Mouse (Mus musculus): ENCODE results near the gene Tbc1d15.
A peak's percentile ranks its signal among the peaks of the same experiment; 100 is the strongest.

The Tbc1d15 gene

DNA sequence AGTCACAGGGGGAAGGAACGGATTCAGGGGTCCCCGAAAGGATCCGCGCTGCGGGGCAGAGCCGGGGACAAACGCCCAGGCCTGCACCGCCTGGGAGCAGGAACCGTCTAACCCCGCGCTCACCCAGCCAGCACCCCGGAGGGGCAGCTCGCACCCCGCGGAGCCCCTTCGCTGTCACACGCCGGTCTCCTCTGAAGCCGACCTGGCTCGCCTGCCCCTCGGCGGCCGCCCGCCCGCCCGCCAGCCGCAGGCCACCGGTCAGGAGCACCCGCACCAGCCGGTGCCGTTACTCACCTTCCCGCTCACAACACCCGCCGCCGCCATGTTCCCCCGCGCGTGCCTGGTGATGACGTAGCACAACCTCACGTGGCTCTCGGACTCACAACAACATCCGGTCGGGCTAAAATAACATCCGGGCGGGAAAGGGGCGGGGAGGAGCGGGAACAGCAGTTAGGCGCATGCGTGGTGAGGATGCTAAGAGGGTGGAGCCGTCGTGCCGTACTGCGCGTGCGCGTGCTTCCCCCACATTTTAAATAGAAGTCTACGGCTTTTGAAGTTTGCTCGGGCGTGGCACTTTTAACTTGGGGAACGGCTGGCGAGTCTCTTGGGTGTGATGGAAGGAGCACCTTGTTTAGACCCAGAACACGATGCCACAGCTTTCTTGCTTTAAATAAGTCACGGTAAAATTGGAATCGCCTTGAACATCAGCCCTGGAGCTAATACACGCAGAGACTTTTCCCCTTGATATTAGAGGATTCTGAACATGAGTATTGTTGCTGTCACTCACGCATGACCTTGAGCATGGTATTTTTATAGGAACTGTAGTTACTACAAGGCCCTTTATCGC is at the start of gene Tbc1d15:
Gene Tbc1d15 (minus strand): TSS at position 380 of the 847 bp plus-strand sequence.
- DNase-seq: peak; percentile 98

DNA sequence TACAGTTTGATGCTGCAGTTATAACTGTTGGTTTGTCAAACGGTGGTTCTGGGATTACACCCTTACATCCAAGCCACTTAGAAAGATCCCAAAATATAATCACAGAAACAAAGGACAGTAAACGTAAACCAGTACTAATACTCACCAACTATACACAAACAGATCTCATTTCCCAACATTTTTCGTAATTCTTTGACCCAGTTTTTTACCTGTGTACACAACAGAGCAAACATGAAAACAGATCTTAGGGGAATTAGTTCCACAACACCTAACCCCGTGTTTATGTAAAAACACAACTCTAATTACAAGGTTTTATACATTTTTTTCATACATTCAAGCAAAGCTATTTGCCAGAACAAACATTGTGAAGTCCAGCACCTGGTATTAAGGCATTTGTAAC is 47.4 kb upstream of the Tbc1d15 start:
- no peak for DNase-seq

DNA sequence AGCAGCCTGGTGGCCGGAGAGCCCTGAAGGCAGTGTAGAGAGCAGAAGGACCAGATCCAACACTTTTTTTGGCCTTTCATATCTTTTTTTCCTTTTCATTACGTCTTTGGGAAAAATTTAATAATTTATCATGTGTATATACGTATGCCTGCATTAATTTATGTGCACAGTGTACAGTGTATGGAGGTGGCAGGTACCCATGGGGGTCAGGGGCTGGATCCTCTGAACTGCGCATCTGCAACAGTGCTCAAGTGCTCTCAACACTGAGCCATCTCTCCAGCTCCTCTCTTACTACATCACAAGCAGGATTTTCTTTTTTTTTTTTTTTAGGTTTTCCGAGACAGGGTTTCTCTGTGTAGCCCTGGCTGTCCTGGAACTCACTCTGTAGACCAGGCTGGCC is 46.3 kb upstream of the Tbc1d15 start:
- no peak for DNase-seq

DNA sequence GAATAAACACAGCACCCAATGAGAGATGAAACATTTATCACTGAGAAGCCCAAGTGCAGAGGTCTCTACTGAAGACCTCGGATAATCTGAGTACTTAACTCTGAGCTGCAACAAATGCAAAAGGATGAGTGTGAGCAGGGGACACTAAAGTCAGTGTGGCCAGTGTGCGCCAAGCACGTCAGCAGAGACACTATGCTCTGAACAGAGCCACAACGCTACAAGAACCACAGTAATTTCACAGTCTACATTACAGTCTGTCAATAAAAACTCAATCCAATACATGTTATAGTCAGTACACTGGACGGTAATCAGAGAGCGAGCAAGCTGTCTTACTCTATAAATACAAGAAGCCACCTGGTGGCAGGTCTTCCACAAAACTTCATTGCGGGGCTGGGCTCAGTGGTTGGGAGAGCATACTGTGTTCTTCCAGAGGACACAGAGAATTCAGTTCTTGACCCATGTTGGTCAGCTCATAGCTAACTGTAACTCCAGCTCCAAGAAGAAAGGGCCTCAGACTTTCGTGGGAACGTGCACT is 45.2 kb upstream of the Tbc1d15 start:
- no peak for DNase-seq

DNA sequence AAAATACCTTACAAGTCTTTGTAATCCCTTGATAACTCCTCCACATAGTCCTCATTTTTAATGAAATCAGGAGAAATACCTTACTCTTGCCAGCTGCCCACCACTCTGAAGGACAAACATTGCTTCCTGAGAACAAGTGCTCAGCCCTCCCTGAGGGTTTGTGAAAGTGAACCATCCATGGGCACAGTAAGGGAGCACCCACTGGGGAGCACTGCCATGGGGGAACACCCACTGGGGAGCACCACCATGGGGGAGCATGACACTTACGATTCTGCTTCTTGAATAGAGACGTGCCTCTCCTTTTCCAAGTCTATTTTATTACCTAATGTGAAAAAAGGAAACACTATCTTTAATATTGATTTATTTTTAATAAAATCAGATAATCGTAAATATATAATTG is 43.9 kb upstream of the Tbc1d15 start:
- no peak for DNase-seq

DNA sequence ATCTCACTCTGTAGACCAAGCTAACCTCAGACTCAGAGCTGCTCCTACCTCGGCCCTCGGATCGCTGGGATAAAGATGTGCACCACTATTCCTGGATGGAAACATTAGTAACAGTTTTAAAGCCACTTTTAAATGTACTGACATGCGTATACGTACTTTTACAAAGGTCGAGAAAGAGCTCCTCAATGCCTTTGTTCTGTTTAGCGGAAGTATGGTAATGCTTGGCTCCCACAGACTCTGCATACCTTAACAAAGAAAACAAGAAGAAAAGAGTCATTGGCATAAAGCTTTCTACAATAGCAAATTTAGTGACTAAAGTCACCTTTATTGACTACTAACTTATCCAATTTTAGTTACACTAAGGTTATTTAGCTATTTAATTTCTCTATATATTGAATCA is 43.4 kb upstream of the Tbc1d15 start:
- DNase-seq: no peak

DNA sequence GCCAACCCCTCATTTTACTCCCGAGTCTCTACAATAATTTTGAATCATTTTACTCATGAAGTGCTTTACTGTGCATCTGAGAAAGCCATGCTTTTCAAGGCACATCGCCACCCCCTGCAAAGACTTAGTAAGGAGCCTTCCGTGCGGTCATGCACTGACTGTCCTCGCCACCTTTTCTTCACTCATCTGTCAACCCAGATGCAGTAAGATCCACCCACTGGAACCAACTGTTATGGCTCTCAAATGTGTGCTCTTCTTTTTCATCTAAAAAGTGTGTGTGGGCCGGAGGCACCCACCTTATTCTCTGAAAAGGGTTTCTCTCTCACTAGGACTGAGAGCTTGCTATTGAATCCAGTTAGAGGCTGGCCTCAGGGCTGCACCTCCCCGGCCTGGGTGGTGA is 42.7 kb upstream of the Tbc1d15 start:
- DNase-seq: no peak

DNA sequence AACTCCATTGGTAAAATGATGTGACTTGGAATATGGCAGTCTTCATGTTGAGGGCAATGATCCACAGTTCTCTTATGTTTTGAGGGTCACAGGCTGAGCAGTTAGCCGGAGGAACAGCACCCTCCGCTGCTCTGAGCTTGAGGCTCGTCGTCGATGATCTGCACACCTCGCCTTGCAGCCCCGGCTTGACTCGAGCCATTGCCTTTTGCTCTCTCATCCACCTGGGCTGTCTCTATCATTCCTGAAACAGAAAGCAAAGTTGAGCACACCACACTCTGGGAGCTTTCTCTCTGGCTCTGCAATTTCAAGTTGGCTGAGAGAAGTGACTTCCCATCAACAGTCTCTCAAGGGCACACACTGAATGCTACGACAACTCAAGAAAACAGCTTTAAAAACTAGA is 39.4 kb upstream of the Tbc1d15 start:
- no peak for DNase-seq

DNA sequence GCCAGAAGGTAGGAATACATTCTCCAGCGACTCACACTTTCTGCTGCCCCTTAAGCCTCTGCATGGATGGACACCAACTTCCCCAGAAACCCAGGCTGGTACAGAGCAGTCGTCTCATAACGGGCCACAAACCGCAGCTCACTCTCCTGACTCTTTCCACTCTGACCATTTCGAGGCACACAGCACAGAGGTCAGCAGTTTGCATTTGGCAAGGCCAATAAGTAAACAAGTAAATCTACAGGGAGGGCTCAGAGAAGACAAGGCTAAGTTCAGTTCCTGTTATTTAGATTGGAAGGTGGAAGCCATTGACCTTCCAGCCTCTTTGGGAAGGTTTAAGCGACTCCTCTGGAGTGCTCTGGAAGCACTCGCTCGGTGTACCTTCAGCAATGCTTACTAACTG is 37.6 kb upstream of the Tbc1d15 start:
- DNase-seq: no peak

DNA sequence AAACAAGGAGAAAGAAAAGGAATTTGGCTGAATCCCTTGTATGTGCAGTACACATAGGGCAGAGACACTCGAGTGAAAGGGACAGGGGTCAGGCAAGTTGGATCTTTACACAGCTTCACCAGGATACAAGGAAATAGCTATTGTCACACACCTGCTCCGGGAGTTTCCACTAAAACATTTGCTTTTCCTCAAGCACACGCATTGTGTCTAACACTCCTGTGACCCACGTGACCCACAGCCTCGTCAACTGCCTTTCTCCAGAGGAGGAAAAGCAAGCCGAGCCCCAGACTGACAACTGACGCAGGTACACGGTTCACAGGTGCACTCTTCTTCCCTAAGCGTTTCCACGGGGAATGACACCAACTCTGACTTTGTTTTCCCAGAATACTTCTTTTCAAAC is 32.9 kb upstream of the Tbc1d15 start:
- DNase-seq: no peak

DNA sequence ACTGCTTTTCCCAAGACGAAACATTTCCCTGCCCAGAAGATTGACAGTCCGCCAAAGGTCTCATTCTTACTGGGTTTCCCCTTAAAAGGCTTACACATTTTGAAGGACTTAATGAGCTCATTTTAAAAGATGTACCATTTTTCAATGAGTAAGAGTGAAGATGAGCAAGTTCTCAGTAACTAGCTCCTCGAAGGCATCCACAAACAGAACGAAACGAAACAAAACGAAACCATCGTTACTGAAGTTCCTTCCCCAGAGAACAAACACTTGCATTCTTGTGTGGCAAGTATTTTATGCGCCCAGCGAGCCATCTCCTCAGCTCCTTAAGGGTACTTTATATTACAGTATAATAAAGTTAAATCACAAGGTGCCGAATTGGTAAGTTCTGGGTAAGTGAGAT is 30.1 kb upstream of the Tbc1d15 start:
- DNase-seq: no peak

DNA sequence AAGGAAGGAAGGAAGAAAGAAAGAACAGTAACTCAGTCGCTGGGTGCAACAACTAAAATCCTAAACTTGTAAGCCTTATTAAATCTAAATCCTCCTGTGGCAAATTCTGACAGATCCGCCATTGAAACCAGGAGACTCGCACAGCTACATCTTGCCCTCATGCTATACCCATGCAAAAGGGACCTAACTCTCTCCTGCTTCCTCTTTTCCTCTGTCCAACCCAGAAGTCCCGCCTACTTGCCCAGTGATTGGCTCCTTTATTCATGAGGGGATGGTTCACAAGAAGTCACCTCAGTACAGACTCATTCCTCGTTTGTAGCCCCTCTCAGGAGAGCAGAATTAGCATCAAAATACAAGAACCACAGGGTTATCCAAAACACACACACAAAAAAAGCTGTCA is 20.4 kb upstream of the Tbc1d15 start:
- no peak for DNase-seq

DNA sequence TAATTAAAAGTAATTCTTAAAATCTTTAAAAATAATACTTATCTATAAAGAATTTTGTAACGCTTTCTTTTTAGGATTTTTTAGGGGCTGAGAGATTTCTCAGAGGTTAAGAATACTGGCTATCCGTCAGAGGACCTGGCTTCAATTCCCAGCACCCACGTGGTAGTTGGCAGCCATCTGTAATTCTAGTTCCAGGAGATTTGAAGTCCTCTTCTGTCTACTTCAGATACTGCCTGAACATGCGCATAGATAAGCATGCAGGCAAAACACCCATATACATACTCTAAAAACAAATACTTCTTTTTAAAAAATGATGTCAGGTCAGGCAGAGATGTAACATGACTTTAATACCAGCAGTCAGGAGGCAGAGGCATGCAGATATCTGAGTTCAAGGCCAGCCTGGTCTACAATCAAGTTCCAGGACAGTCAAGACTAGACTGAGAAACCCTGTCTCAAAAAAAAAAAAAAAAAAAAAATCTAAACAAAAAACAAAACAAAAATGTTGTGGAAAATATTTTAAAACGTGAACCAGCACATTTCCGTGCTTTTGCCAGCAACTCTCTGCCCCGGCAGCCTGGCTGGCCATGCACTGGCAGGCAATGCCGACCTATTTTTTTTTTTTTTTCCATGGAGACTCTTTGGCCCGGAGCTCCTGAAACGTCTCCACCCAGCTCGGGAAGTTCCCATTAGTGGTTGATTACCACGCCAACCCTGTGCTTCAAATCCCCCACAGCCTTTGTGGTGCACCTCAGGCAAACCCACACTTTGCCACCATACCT is 19.5 kb upstream of the Tbc1d15 start:
- DNase-seq: no peak

DNA sequence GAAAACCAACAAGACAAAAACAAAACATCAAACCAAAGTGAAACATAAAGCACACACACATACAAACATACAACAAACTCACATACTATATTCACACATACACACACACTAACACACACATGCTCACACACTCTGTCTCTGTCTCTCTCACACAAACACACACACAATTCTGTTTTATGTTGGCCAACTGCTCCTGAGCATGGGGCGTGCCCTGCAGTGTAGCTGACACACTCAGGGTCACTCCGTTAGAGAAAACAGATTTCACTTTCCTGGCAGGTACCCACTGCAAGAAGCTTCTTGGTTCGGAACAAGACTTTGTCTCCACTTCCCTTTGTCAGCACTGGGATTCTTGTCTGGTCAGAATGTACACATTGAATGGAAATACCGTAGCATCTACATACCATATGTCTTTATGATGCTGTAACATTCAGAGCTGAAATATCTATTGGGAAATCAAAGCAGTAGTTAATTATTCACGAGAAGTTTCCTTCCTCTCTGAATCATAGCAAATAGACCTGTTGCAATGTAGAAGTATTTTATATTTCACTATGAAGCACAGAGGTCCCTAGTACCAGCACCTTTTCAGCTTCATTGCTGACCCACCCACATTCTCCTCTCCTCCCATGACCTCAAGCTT is 11.8 kb upstream of the Tbc1d15 start:
- no peak for DNase-seq

DNA sequence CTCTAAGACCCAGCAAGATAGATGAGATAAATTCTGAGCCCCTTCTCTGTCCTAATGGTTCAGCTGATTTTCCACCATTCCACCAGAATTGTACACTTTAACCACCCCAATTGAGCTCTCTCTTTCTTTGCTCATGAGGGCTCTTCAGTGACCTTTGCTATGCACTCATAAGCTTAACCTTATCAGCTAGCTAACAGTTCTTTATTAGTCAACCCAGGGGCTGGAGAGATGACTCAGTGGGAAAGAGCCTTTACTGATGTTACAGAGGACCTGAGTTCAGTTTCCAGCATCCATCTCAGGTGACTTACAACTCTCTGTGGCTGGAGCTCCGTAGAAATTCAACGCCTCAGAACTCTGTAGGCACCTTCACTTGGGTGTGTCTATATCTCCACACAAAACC is 11.0 kb upstream of the Tbc1d15 start:
- no peak for DNase-seq

DNA sequence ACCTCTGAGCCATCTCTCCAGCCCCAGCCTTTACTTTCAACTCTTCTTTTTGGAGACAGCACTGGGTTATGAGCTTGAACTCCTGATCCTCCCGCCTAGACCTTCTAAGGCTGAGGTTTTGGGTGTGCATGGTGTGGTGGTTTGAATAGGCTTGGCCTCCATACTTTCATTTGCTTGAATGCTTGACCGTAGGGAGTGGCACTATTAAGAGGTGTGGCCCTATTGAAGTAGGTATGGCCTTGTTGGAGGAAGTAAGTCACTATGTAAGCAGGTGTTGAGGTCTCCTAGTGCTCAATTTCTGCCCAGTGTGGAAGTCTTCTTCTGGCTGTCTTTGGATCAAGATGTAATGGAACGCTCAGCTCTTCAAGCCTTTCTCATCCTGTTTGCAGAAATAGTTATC is 10.2 kb upstream of the Tbc1d15 start:
- no peak for DNase-seq

DNA sequence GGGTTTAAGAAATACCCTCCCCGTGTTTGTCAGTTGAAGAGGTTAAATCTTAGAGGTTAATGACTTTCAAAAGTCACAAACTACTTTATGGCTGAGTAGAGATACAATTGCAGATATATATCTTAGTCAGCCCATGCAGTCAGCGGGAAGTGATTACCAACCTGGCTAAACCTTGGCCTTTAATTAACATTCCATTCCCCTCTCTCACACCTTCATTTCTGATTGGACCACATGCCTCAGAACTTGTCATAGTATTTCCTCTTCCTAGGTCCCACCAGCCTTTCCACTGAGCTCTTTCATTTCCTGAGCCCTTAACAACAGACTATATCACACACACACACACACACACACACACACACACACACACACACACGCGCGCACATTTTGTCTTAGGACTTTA is 4.9 kb upstream of the Tbc1d15 start:
- no peak for DNase-seq

DNA sequence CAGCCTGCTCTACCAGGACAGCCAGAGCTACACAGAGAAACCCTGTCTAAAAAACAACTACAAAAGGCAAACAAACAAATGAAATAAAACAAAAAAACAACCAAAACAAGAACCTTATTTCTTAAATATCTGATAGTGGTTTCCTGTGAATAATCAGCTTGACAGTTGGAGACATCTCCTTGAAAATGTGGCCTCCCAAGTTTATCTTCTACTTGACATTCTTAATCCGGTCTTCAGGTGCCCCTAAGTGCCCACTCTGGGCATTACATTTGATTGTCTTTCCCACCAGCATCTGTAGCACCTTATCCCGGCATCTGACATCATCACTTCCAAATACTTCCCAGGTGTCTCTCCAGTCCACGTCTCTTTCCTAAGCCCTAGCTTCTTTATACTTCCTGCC is 2.3 kb upstream of the Tbc1d15 start:
- DNase-seq: no peak

DNA sequence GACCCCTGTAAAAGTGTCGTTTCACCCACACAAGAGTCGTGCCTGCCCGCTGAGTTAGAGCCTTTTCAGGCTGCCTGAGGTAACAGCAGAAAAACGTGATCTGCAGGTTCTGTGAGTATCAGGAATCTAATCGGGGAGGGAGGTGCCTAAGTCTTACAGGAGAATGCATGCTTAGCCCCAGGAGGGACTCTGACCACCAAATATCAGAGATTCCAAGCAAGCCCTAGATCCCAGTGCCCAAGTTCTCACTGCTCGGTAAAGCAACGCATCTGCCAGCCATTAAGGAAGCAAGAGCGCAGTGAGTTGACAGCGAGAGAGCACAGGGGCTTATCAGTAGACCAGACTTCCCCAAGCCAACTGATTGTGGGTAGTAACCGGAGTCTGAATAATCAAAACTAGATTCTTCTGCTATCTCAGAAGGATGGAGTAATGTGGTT is 1.1 kb upstream of the Tbc1d15 start:
- DNase-seq: peak; percentile 20

DNA sequence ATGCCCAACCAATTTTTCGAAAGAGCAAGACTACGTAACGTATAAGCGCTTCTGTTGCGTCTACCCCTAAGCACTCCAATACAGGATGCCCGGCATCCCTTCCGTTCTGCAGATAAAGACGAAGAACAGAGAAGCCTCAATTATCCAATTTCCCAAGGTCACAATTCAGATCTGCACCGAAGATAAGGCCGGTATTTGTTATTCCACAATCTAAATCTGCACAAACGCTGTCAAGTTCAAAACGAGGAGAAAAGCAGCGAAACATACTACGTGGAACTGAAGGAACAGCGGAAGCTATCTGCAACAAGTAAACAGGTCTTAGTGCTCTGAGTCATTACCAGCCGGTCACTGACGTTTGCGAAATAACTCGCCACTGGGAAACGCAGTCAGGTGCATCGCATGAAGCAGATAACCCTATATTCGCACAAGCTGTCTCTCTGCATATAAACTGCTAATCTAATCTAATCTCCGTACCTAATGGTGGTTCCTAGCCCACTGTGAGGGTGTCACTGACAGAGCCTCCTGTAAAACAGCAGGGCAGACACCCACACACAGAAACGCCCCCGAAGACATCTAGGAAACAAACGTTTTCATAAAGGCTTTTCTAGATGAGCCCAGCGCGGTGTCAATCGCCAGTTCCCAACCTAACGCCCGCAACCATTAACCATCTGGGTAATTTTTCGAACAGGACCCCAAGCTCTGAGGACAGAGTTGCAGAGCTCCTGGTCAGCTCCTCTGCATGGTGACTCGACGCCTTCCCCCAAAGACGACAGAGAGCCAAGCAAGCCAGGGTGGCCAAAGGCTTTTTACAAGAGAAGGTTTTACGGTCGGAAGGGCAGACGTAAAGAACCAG is 806 bp downstream of the Tbc1d15 start:
- DNase-seq: peak; percentile 16

DNA sequence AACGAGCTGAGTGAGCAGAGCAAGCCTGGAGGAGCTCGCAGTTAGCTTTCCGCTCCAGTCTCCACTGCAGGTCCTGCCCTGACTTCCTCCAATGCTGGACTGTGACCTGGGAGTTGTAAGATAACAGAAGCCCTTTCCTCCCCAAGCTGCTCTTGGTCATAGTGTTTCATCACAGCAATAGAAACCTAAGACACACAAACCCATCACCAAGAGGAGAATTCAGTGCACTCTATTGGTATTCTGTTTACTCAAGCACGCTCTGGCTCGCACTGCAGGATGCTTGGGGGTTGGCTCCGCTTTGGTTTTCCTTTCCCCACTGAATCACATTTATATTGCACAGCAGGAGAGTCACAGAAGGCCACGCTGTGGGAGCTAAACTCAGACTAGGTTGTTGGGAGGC is 3.2 kb downstream of the Tbc1d15 start:
- DNase-seq: peak; percentile 15

DNA sequence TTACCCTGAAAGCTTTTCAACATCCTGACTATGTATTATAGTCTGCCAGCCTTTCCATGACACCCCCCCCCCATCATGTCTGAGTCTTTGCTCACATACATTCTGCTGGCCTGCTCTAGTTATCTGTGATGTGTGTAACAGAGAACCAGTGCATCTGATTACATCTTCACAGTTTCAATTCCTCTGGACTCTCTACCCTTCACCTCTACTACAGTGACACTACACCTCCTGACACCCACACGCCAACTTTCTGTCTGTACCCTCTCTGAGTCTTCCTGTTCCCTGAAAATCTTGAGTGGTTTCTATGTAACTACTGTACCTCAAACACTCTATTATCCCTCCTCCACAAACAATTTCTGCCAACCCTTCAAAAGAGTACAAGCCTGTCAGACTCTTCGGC is 5.8 kb downstream of the Tbc1d15 start:
- DNase-seq: no peak
